Mouse (Mus musculus) spleen, adult 2 months (tissue): ENCODE measurements at regions not wholly inside any gene's neighbourhood (a gene's known extent, or its start where the extent isn't known, plus 50 kb on each side); places are given as distances from the start of the nearest gene placed in this dataset.

Experiments used
- CTCF ChIP-seq: fragments of 200-500 bp; IDR thresholded peaks from 2 replicates; pipeline ENCODE4 v1.5.1; 2011; ENCODE audit warnings: mild to moderate bottlenecking, inconsistent platforms; ENCODE audit not compliant: insufficient read depth, insufficient read length, insufficient replicate concordance; ENCODE audit errors: extremely low read depth
- POLR2A ChIP-seq: fragments of 200-500 bp; IDR thresholded peaks from 2 replicates; pipeline ENCODE4 v1.6.1; 2011; ENCODE audit warnings: low read depth, low read length, inconsistent platforms

- TF ChIP-seq POLR2A (no peak), CTCF (no peak)
Observed at GRCm38 (mm10) chr8:26809943-26810342, 167.2 kb upstream of the Zfp703 start.
